Mouse (Mus musculus): ENCODE results near the gene Foxm1. TPM values are rescaled to one million over a fixed set of nuclear protein-coding genes. Genes with fewer than 3 reads are reported as not detected.

The Foxm1 gene
- polyA plus RNA-seq, 1 experiment from 2014 or later = 4.1 TPM

- Histone ChIP-seq H3K27ac (peak overlapping the region; percentile 92), H3K79me2 (ENCODE audit: inconsistent target) (peaks cover 5% of the 10 kb centered on the region; the same call in 1 of the 2 replicates), H3K4me3 (ENCODE audit: inconsistent target) (peak overlapping the region; percentile 72), H3K36me3 (ENCODE audit: inconsistent target) (peaks cover 2% of the 10 kb centered on the region; the same call in 1 of the 2 replicates)
- WGBS (ENCODE audit: missing documents) = 38% methylated on average over 9 of the region's 9 CpGs
These were observed 62.3 kb downstream of the Foxm1 start for GRCm38 (mm10) chr6:128425046-128425445.

Other genes starting within 250 kb of the Foxm1 start
- gene Tspan9, start 219.4 kb upstream of the Foxm1 start, polyA plus RNA-seq (2018) = 0.21 to 0.56 TPM (median 0.36 TPM) in 3 replicates
- not detected in 3 replicates for gene Tead4, start 62.1 kb upstream of the Foxm1 start, polyA plus RNA-seq (2018)
- 4.4 to 7.7 TPM (median 4.6 TPM) in 3 replicates for gene Tulp3, start 7.1 kb upstream of the Foxm1 start, polyA plus RNA-seq (2018)
- 10.4 to 13.5 TPM (median 12.6 TPM) in 3 replicates for gene Rhno1, start 56 bp upstream of the Foxm1 start, polyA plus RNA-seq (2018)
- gene Tex52, start 12.5 kb downstream of the Foxm1 start, polyA plus RNA-seq (2018) = not detected in 3 replicates
- not detected in 3 replicates for gene Gm44596, start 12.5 kb downstream of the Foxm1 start, polyA plus RNA-seq (2018)
- not detected in 3 replicates for gene Nrip2, start 36.3 kb downstream of the Foxm1 start, polyA plus RNA-seq (2018)
- gene Itfg2, start 62.0 kb downstream of the Foxm1 start, polyA plus RNA-seq (2018) = 3.9 to 5.2 TPM (median 5.2 TPM) in 3 replicates
- 27.4 to 67.4 TPM (median 49.4 TPM) in 3 replicates for gene Fkbp4, start 75.7 kb downstream of the Foxm1 start, polyA plus RNA-seq (2018)
- gene Pzp, start 163.8 kb downstream of the Foxm1 start, polyA plus RNA-seq (2018) = not detected in 3 replicates
- not detected in 3 replicates for gene A2ml1, start 218.6 kb downstream of the Foxm1 start, polyA plus RNA-seq (2018)

Data from macrophage (primary cell).